Comparison of ENCODE assay signal across 26 mouse cellular contexts in the genomic region with DNA sequence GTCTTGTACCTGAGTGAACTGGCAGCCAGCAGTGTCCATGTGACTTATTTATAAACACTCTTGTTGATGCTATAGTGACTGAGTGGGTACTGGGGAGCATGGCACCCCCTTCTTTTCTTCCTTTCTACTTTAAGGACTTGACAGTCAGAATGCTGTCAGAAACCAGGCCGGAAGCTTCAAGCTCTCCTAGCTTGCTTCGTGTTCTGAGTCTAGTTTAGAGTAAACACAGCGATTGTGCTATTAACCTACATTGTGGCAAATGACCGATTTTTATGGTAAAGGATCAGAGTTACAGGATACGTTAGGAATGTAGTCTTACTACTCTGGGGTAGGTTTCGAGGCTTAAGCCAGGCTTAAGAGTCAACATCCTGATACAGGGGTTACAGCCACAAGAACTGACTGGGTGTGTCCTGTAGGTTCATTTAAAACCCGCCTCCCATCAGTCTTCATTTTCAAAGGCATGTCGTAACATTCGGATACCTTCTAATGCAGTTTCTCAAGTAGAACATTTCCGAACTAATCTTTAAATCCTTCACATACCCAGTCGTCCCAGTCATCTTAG. TPM values are rescaled to one million over a fixed set of nuclear protein-coding genes. Genes with fewer than 3 reads are reported as not detected.
A peak's percentile ranks its signal among the peaks of the same experiment; 100 is the strongest.
DNase-seq lines count a peak whose midpoint lies in the region; ATAC-seq and TF ChIP-seq lines count a peak whose summit lies in the region.
"Had no signal": no experiment of that assay in that cellular context is flagged by ENCODE, and none has a peak within 500 bp of the region (broad histone marks: within the 10 kb centered on the region; RNA-seq: fewer than 3 reads in every experiment).

No protein-coding gene starts in this region.

- intact Hi-C loops in left cerebral cortex, adult 2 months (cut with DNase I) = no loop called here

- peak; percentile 75; the same call in 1 of the 2 replicates for ATAC-seq in lung, embryonic 14.5 days (ENCODE audit: insufficient read depth)
- peak; percentile 80 for ATAC-seq in embryonic facial prominence, embryonic 14.5 days (ENCODE audit: low read depth)
- peak; percentile 62; the same call in 1 of the 2 replicates for ATAC-seq in intestine, embryonic 16.5 days
- ATAC-seq in stomach, embryonic 15.5 days (ENCODE audit: insufficient read depth, low FRiP score, low read depth) = peak; percentile 57; the same call in 1 of the 2 replicates
- ATAC-seq: forebrain, postnatal 0 days had no signal

- H3K4me2 ChIP-seq in lung, embryonic 14.5 days = no peak overlapping the region
- no peak overlapping the region for H3K4me2 ChIP-seq in embryonic facial prominence, embryonic 14.5 days (ENCODE audit: low read depth, low read length)
- H3K4me2 ChIP-seq in intestine, embryonic 16.5 days (ENCODE audit: low read depth, low read length) = no peak overlapping the region
- no peak overlapping the region for H3K4me2 ChIP-seq in stomach, embryonic 15.5 days
- H3K4me2 ChIP-seq: heart, embryonic 11.5 days; hindbrain, embryonic 13.5 days; liver, embryonic 15.5 days; midbrain, embryonic 12.5 days; neural tube, embryonic 13.5 days had no signal

- H3K27ac ChIP-seq in lung, embryonic 14.5 days (ENCODE audit: low read depth) = no peak overlapping the region
- no peak overlapping the region for H3K27ac ChIP-seq in embryonic facial prominence, embryonic 14.5 days (replicated peaks; ENCODE audit: low read depth, low read length)
- no peak overlapping the region for H3K27ac ChIP-seq in intestine, embryonic 16.5 days (ENCODE audit: low read length)
- peak overlapping the region; percentile 54 for H3K27ac ChIP-seq in stomach, embryonic 15.5 days
- H3K27ac ChIP-seq in left cerebral cortex, adult 2 months = no peak overlapping the region
- H3K27ac ChIP-seq in kidney, adult 2 months (ENCODE audit: insufficient read depth, low read depth, low read length) = no peak overlapping the region
- H3K27ac ChIP-seq: forebrain, embryonic 10.5 days; hindbrain, embryonic 13.5 days; liver, embryonic 15.5 days; midbrain, embryonic 12.5 days; neural tube, embryonic 13.5 days had no signal

- H3K36me3 ChIP-seq in lung, embryonic 14.5 days (ENCODE audit: insufficient read depth) = no peaks in the 10 kb centered on the region
- no peaks in the 10 kb centered on the region for H3K36me3 ChIP-seq in embryonic facial prominence, embryonic 14.5 days (ENCODE audit: control insufficient read depth, insufficient read depth, low read length)
- H3K36me3 ChIP-seq in intestine, embryonic 16.5 days (ENCODE audit: control insufficient read depth, insufficient read depth, low read length) = no peaks in the 10 kb centered on the region
- no peaks in the 10 kb centered on the region for H3K36me3 ChIP-seq in stomach, embryonic 15.5 days
- H3K36me3 ChIP-seq in kidney, adult 2 months (ENCODE audit: control insufficient read depth, insufficient read depth, low read length) = no peaks in the 10 kb centered on the region
- H3K36me3 ChIP-seq: forebrain, embryonic 10.5 days; hindbrain, embryonic 13.5 days; liver, embryonic 15.5 days; midbrain, embryonic 12.5 days; neural tube, embryonic 13.5 days had no signal

- H3K9ac ChIP-seq in lung, embryonic 14.5 days = no peak overlapping the region
- no peak overlapping the region for H3K9ac ChIP-seq in embryonic facial prominence, embryonic 14.5 days (ENCODE audit: low read depth, low read length)
- no peak overlapping the region for H3K9ac ChIP-seq in intestine, embryonic 16.5 days (ENCODE audit: low read depth, low read length)
- H3K9ac ChIP-seq in stomach, embryonic 15.5 days = no peak overlapping the region
- H3K9ac ChIP-seq: forebrain, postnatal 0 days; hindbrain, embryonic 13.5 days; liver, embryonic 15.5 days; midbrain, embryonic 12.5 days; neural tube, embryonic 13.5 days had no signal

- no peaks in the 10 kb centered on the region for H3K27me3 ChIP-seq in lung, embryonic 14.5 days (ENCODE audit: insufficient read depth, low read length)
- no peaks in the 10 kb centered on the region for H3K27me3 ChIP-seq in embryonic facial prominence, embryonic 14.5 days (replicated peaks; ENCODE audit: control insufficient read depth, insufficient read depth, low read length)
- no peaks in the 10 kb centered on the region for H3K27me3 ChIP-seq in intestine, embryonic 16.5 days (replicated peaks; ENCODE audit: control insufficient read depth, insufficient read depth, low read length)
- no peaks in the 10 kb centered on the region for H3K27me3 ChIP-seq in stomach, embryonic 15.5 days (replicated peaks)
- no peaks in the 10 kb centered on the region for H3K27me3 ChIP-seq in kidney, adult 2 months (replicated peaks; ENCODE audit: control insufficient read depth, insufficient read depth, low read length)
- H3K27me3 ChIP-seq: hindbrain, embryonic 13.5 days; liver, embryonic 15.5 days; midbrain, embryonic 12.5 days; neural tube, embryonic 13.5 days had no signal

- no peak for TF ChIP-seq POLR2A in kidney, adult 2 months (IDR thresholded peaks at IDR 0.05; ENCODE audit: low read depth, low read length)

- H3K4me1 ChIP-seq in lung, embryonic 14.5 days (ENCODE audit: insufficient read depth) = no peaks in the 10 kb centered on the region
- H3K4me1 ChIP-seq in embryonic facial prominence, embryonic 14.5 days (ENCODE audit: control insufficient read depth, insufficient read depth, low read length) = peaks cover 6% of the 10 kb centered on the region; the same call in 1 of the 2 replicates
- peaks cover 2% of the 10 kb centered on the region; the same call in 1 of the 2 replicates for H3K4me1 ChIP-seq in intestine, embryonic 16.5 days (ENCODE audit: control insufficient read depth, insufficient read depth, low read length)
- H3K4me1 ChIP-seq in stomach, embryonic 15.5 days = peaks cover 4% of the 10 kb centered on the region; the same call in 1 of the 2 replicates
- H3K4me1 ChIP-seq in kidney, adult 2 months (ENCODE audit: control insufficient read depth, insufficient read depth, low read length) = peaks cover 9% of the 10 kb centered on the region; the same call in 1 of the 2 replicates
- H3K4me1 ChIP-seq: forebrain, embryonic 10.5 days; hindbrain, embryonic 13.5 days; midbrain, embryonic 12.5 days; neural tube, embryonic 13.5 days had no signal

- TF ChIP-seq CTCF in lung, embryonic 14.5 days (IDR thresholded peaks at IDR 0.05; ENCODE audit: low read depth) = no peak
- no peak for TF ChIP-seq CTCF in left cerebral cortex, adult 2 months (IDR thresholded peaks at IDR 0.05)
- no peak for TF ChIP-seq CTCF in kidney, adult 2 months (conservative IDR thresholded peaks at IDR 0.05; ENCODE audit: insufficient read depth, insufficient read length, low read depth, low read length)

- H3K9me3 ChIP-seq in lung, embryonic 14.5 days (ENCODE audit: low read depth, low read length) = no peaks in the 10 kb centered on the region
- no peaks in the 10 kb centered on the region for H3K9me3 ChIP-seq in embryonic facial prominence, embryonic 14.5 days (ENCODE audit: control insufficient read depth, low read length)
- H3K9me3 ChIP-seq in intestine, embryonic 16.5 days (ENCODE audit: control insufficient read depth, low read length) = no peaks in the 10 kb centered on the region
- no peaks in the 10 kb centered on the region for H3K9me3 ChIP-seq in stomach, embryonic 15.5 days
- H3K9me3 ChIP-seq: forebrain, embryonic 10.5 days; hindbrain, embryonic 13.5 days; liver, embryonic 15.5 days; megakaryocyte, embryonic 14.5 days; midbrain, embryonic 12.5 days; neural tube, embryonic 13.5 days had no signal

- 60% methylated on average over 11 of the region's 11 CpGs for WGBS in lung, embryonic 14.5 days
- WGBS in embryonic facial prominence, embryonic 14.5 days = 73% methylated on average over 11 of the region's 11 CpGs
- WGBS in intestine, embryonic 16.5 days = 60% methylated on average over 11 of the region's 11 CpGs
- 61% methylated on average over 11 of the region's 11 CpGs for WGBS in stomach, embryonic 15.5 days
- 76% methylated on average over 11 of the region's 11 CpGs for WGBS in kidney, adult 2 months

- DNase-seq in lung, embryonic 14.5 days = peak; percentile 36
- no peak for DNase-seq in lung, postnatal 14 days
- peak; percentile 82 for DNase-seq in embryonic facial prominence, embryonic 14.5 days (ENCODE audit: low spot score)
- no peak for DNase-seq in left cerebral cortex, adult 2 months (ENCODE audit: extremely low spot score in 1 of 2, low spot score in 2 of 2)
- DNase-seq in kidney, adult 2 months = no peak
- DNase-seq: adrenal gland, postnatal 25 days; cerebellum, adult 11-12 months; cerebellum, adult 9-11 months; forebrain, postnatal 0 days; gastrocnemius, postnatal 14 days; heart, postnatal 36 days; kidney, adult 18-20 months; kidney, postnatal 36 days; layer of hippocampus, postnatal 36 days; right cerebral cortex, postnatal 14 days; thymus, adult 2 months; thymus, postnatal 36 days had no signal

- H3K4me3 ChIP-seq in lung, embryonic 14.5 days (ENCODE audit: low read depth, low read length) = no peak overlapping the region
- H3K4me3 ChIP-seq in embryonic facial prominence, embryonic 14.5 days (ENCODE audit: low read depth, low read length) = no peak overlapping the region
- no peak overlapping the region for H3K4me3 ChIP-seq in intestine, embryonic 16.5 days (ENCODE audit: low read length)
- H3K4me3 ChIP-seq in stomach, embryonic 15.5 days (replicated peaks) = no peak overlapping the region
- H3K4me3 ChIP-seq in left cerebral cortex, adult 2 months = no peak overlapping the region
- no peak overlapping the region for H3K4me3 ChIP-seq in kidney, adult 2 months (ENCODE audit: insufficient read depth, low read depth, low read length)
- H3K4me3 ChIP-seq: forebrain, embryonic 10.5 days; hindbrain, embryonic 13.5 days; liver, embryonic 15.5 days; megakaryocyte, embryonic 14.5 days; midbrain, embryonic 12.5 days; neural tube, embryonic 13.5 days had no signal

RNA-seq across cellular contexts. Expression of gene Il1rl2, which starts 45.1 kb away (rescaled TPM):
- 7.7 and 7.9 TPM in 2 replicates for polyA plus RNA-seq in lung, embryonic 14.5 days (2014; fragmentation: Nextera tagmentation; extraction: Ambion mirVana)
- polyA plus RNA-seq in embryonic facial prominence, embryonic 14.5 days (2014; fragmentation: Nextera tagmentation; extraction: Ambion mirVana) = 6.1 and 6.3 TPM in 2 replicates
- polyA plus RNA-seq in intestine, embryonic 16.5 days (2015; fragmentation: Nextera tagmentation; extraction: Ambion mirVana) = 4.4 and 5.2 TPM in 2 replicates
- 7.2 and 7.5 TPM in 2 replicates for polyA plus RNA-seq in stomach, embryonic 15.5 days (2015; fragmentation: Nextera tagmentation; extraction: Ambion mirVana)
- 1 to 10 TPM in 1 of 2 experiments, under 1 TPM in 1; 0.68 to 1.3 TPM for total RNA-seq in left cerebral cortex, adult 2 months (2021)
- polyA plus RNA-seq in kidney, adult 2 months (2012; rRNA removed) = 1.3 and 1.4 TPM in 2 replicates

RNA-seq across cellular contexts. Expression of gene Il1r1, which starts 54.4 kb away (rescaled TPM):
- polyA plus RNA-seq in lung, embryonic 14.5 days (2014; fragmentation: Nextera tagmentation; extraction: Ambion mirVana) = 8.3 and 9.5 TPM in 2 replicates
- 9.3 and 9.6 TPM in 2 replicates for polyA plus RNA-seq in embryonic facial prominence, embryonic 14.5 days (2014; fragmentation: Nextera tagmentation; extraction: Ambion mirVana)
- 5.0 and 5.4 TPM in 2 replicates for polyA plus RNA-seq in intestine, embryonic 16.5 days (2015; fragmentation: Nextera tagmentation; extraction: Ambion mirVana)
- polyA plus RNA-seq in stomach, embryonic 15.5 days (2015; fragmentation: Nextera tagmentation; extraction: Ambion mirVana) = 9.3 TPM in 2 replicates
- total RNA-seq in left cerebral cortex, adult 2 months (2021) = 1 to 10 TPM; 2.5 to 3.2 TPM
- polyA plus RNA-seq in kidney, adult 2 months (2012; rRNA removed) = 3.3 and 3.4 TPM in 2 replicates

Comparison
In these comparisons a context has a peak if more than half of its experiments do, and no peak if none do; other contexts are left out.
1. DNase-seq: peak in lung, embryonic 14.5 days (single experiment) and embryonic facial prominence, embryonic 14.5 days (single experiment); none in lung, postnatal 14 days (single experiment), left cerebral cortex, adult 2 months (0 of 2) and kidney, adult 2 months (single experiment).
2. Peak in every context shown above with its lines, with median percentiles within 50 percentile points of each other: ATAC-seq.